Mouse (Mus musculus) stomach, postnatal 0 days (tissue): ENCODE data around the gene Glud1. TPM values are rescaled to one million over a fixed set of nuclear protein-coding genes. Genes with fewer than 3 reads are reported as not detected.
"Not testable (repeated sequence)": the region's sequence is repeated elsewhere in the genome, so short reads cannot be mapped to it uniquely, and the experiment has no call there.

Experiments used
- ATAC-seq: fragments of 200-750 bp; cut with Nextera tagmentation; 2 replicates; pipeline ENCODE4 v1.8.0; 2017; ENCODE audit not compliant: low FRiP score, low TSS enrichment
- DNase-seq: peaks from one replicate; pipeline ENCODE4 v3.0.0-alpha.2; 2016; ENCODE audit warnings: low spot score
- H3K27ac ChIP-seq: fragments of 300-500 bp; sonication (generic); replicated peaks from 2 replicates; pipeline ENCODE4 v1.5.1; 2014; ENCODE audit warnings: mild to moderate bottlenecking, control low read depth
- H3K27me3 ChIP-seq: fragments of 300-500 bp; sonication (generic); 2 replicates; pipeline ENCODE4 v1.6.1; 2014; ENCODE audit warnings: low read length; ENCODE audit not compliant: control insufficient read depth, insufficient read depth
- H3K36me3 ChIP-seq: fragments of 300-500 bp; sonication (generic); 2 replicates; pipeline ENCODE4 v1.6.1; 2014; ENCODE audit warnings: low read length, mixed read lengths; ENCODE audit not compliant: control insufficient read depth, insufficient read depth
- H3K4me1 ChIP-seq: fragments of 300-500 bp; sonication (generic); replicated peaks from 2 replicates; pipeline ENCODE4 v1.6.1; 2014; ENCODE audit warnings: antibody characterized with exemption; ENCODE audit not compliant: control insufficient read depth, insufficient read depth
- H3K4me2 ChIP-seq: fragments of 300-500 bp; sonication (generic); replicated peaks from 2 replicates; pipeline ENCODE4 v1.6.1; 2014; ENCODE audit warnings: low read depth, mild to moderate bottlenecking, control low read depth, moderate library complexity
- H3K4me3 ChIP-seq: fragments of 300-500 bp; sonication (generic); 2 replicates; pipeline ENCODE4 v1.5.1; 2014; ENCODE audit warnings: low read depth, low read length, control low read depth
- H3K9ac ChIP-seq: fragments of 300-500 bp; sonication (generic); 2 replicates; pipeline ENCODE4 v1.6.1; 2014; ENCODE audit warnings: mild to moderate bottlenecking, low read length, control low read depth, mixed read lengths
- H3K9me3 ChIP-seq: fragments of 300-500 bp; sonication (generic); 2 replicates; pipeline ENCODE4 v1.6.1; 2016; ENCODE audit warnings: low read length; ENCODE audit not compliant: control insufficient read depth
- CTCF ChIP-seq: IDR thresholded peaks from 2 replicates; pipeline ENCODE4 v1.5.1; 2016; ENCODE audit warnings: antibody characterized with exemption, low read depth, mild to moderate bottlenecking, moderate library complexity
- EP300 ChIP-seq: optimal IDR thresholded peaks from 2 replicates; pipeline ENCODE3; 2016; ENCODE audit warnings: antibody characterized with exemption
- WGBS: fragments of 180-500 bp; shearing (Covaris S2); extraction: QIAGEN DNeasy Blood & Tissue Kit; methylation state at CpG from one replicate; pipeline ENCODE4 v1.1.7; 2014; 5-methylcytosine and 5-hydroxymethylcytosine counted together
- polyA plus RNA-seq: library from polyadenylated mRNA; unstranded; fragments of >200 nt; fragmentation: Nextera tagmentation; extraction: Ambion mirVana; gene quantifications from 2 replicates; pipeline ENCODE4 v1.2.1, GENCODE M21; 2015

The Glud1 gene
- polyA plus RNA-seq, 1 experiment from 2014 or later = 48.8 TPM

DNA sequence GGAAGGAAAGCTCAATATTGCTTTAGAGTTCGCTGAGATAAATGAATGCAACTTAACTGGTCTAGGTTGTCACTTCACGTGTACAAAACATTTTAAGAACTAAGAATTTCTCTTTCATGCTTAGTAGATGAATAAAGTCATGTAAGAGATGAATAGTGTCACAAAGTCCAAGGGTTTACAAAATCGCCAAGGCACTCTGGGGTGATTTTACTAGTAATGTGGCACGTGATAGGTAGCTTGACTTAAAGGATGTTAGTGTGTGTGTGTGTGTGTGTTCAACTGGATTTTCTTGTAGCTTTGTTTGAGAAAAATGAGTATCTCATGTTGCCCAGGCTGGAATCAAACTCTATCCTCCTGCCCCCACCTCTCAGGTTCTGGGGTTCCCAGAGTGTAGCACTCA, 1.3 kb upstream of the Glud1 start:
- TF ChIP-seq EP300 = no peak
- TF ChIP-seq CTCF = no peak
- Histone ChIP-seq H3K4me3 (no peak overlapping the region), H3K9me3 (no peaks in the 10 kb centered on the region), H3K9ac (no peak overlapping the region), H3K27ac (no peak overlapping the region), H3K4me2 (no peak overlapping the region), H3K36me3 (no peaks in the 10 kb centered on the region), H3K27me3 (no peaks in the 10 kb centered on the region), H3K4me1 (0 out of 2 replicates have a peak, but pooled peaks cover 2% of the 10 kb centered on the region)
- no peak for DNase-seq
- WGBS = 76% methylated on average over 4 of the region's 4 CpGs
- no peak for ATAC-seq

DNA sequence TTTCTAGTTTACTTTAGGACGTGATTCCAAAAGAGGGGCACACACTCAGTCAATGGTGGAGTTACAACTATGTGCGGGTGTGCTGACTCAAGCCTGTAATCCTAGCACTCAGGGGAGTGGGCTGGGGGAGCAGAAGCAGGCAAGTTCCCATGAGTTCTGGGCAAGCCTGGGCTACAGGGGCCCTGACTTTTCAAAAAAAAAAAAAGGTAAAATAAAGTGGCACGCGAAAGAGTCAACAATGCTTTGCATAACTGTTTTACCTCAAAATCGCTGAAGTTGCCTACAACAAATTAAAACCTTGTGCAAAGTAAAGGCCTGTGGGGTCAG, 657 bp upstream of the Glud1 start:
- no peaks in the 10 kb centered on the region for H3K9me3 ChIP-seq
- TF ChIP-seq EP300 = no peak
- TF ChIP-seq CTCF = no peak
- H3K4me1 ChIP-seq = 0 out of 2 replicates have a peak, but pooled peaks cover 2% of the 10 kb centered on the region
- peak overlapping the region; percentile 58 for H3K4me2 ChIP-seq
- DNase-seq = peak; percentile 17
- no peak for ATAC-seq
- no peaks in the 10 kb centered on the region for H3K36me3 ChIP-seq
- peak overlapping the region; percentile 94 for H3K4me3 ChIP-seq
- no peaks in the 10 kb centered on the region for H3K27me3 ChIP-seq
- H3K9ac ChIP-seq = peak overlapping the region; percentile 96
- WGBS = 7% methylated on average over 5 of the region's 5 CpGs
- H3K27ac ChIP-seq = peak overlapping the region; percentile 99

DNA sequence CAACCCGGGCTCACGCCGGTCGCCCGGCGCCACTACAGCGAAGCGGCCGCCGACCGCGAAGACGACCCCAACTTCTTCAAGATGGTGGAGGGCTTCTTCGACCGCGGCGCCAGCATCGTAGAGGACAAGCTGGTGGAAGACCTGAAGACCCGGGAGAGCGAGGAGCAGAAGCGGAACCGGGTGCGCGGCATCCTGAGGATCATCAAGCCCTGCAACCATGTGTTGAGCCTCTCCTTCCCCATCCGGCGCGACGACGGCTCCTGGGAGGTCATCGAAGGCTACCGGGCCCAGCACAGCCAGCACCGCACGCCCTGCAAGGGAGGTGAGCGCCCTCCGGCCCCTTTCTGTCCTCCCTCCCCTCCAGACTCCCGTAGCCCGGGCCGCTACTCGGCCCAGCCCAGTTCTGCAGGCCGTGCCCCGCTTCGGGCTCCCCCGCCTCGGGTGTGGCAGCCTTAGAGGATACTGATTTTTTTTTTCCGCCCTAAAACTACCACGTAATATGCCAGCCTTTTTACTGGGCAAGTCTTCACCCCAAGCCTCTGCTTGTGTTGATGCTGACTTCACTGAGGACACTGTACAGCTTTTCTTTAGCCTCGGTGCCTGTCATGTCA, 599 bp downstream of the Glud1 start:
- Histone ChIP-seq H3K9ac (peak overlapping the region; percentile 96), H3K9me3 (no peaks in the 10 kb centered on the region), H3K4me3 (peak overlapping the region; percentile 94), H3K4me1 (0 out of 2 replicates have a peak, but pooled peaks cover 2% of the 10 kb centered on the region), H3K4me2 (peak overlapping the region; percentile 72), H3K27me3 (no peaks in the 10 kb centered on the region), H3K27ac (peak overlapping the region; percentile 99), H3K36me3 (no peaks in the 10 kb centered on the region)
- ATAC-seq (peak; percentile 28), DNase-seq (peak; percentile 64)
- under 1% methylated on average over 45 of the region's 47 CpGs for WGBS
- TF ChIP-seq EP300 (no peak), CTCF (no peak)

DNA sequence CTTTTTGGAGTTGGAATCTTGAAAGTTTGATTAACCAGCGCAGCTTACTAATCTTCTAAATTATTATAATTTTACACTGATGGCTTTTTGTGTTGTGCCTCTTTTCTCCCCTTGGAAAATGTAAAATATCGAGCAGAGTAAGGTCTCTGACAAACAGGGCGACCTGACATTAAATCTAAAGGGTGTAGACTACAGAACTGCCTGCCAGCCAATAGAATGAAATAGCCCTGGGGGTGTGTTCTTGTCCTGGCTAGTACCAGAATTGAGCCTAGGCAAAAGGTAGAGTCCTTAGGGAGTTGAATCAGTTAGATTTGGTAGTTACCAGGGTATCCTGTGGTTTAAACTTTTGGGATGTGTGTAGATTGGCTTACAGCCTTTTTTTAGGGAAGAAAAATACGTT, 1.2 kb downstream of the Glud1 start:
- no peak for ATAC-seq
- TF ChIP-seq CTCF = no peak
- no peak for TF ChIP-seq EP300
- Histone ChIP-seq H3K27ac (no peak overlapping the region), H3K4me1 (0 out of 2 replicates have a peak, but pooled peaks cover 2% of the 10 kb centered on the region), H3K4me3 (peak overlapping the region; percentile 94), H3K9me3 (no peaks in the 10 kb centered on the region), H3K9ac (peak overlapping the region; percentile 96), H3K36me3 (no peaks in the 10 kb centered on the region), H3K4me2 (peak overlapping the region; percentile 72), H3K27me3 (no peaks in the 10 kb centered on the region)
- DNase-seq = no peak
- 4% methylated on average over 4 of the region's 4 CpGs for WGBS

DNA sequence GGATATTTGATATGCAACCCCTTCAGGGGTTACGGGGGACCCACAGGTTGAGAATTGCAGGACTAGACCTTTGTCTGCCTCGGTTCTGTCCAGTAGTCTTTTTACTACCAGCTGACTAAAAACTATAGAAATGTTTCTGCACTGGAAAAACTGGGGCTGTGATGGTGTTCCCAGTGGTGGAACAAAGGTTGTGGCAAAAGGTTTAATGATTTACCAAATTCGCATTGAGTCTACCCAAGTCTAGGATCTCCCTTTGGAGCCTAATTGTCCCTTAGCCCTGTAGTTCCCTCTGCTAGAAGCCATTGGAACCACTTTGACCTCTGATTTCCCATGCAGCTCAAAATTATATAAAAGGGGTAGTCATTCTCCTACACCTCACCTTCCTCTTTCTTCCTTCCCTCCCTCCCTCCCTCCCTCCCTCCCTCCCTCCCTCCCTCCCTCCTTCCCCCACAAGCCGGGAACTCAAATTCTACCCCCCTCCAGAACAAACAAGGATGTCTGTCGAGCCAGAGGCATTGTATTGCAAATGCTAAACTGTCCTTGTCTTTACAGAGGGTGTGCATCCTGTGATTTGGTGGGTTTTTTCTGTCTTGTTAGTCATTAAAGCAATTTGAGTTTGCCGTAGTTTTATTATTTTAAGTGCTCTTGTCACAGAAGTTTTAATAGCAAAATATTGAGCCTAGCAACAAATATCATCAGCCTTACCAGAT, 2.0 kb downstream of the Glud1 start:
- 0 out of 2 replicates have a peak, but pooled peaks cover 2% of the 10 kb centered on the region for H3K4me1 ChIP-seq
- H3K4me2 ChIP-seq = peak overlapping the region; percentile 72
- DNase-seq = peak; percentile 19
- no peak overlapping the region for H3K9ac ChIP-seq
- no peak for ATAC-seq
- TF ChIP-seq EP300 (no peak), CTCF (no peak)
- H3K27ac ChIP-seq = no peak overlapping the region
- H3K4me3 ChIP-seq = peak overlapping the region; percentile 94
- 21% methylated on average over 5 of the region's 6 CpGs for WGBS
- no peaks in the 10 kb centered on the region for H3K36me3 ChIP-seq
- H3K9me3 ChIP-seq = no peaks in the 10 kb centered on the region
- H3K27me3 ChIP-seq = no peaks in the 10 kb centered on the region

DNA sequence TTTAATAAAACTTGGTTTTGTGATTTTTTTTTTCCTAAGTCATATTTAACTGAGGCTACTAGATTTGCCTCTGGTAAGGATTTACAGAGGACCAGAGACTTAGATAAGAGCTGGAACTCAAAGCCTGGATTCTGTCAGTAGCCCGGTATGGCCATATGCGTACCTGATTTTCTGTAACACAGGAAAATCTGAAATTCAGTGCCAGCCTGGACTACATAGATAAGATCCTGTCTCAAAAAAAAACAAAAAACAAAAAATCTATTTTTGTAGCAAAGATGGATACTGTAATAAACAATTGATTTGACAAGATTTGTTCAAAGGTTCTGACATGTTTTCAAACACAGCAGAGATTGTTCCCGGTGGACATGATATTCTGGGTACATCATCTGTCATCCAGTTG, 3.1 kb downstream of the Glud1 start:
- Histone ChIP-seq H3K36me3 (no peaks in the 10 kb centered on the region), H3K4me2 (no peak overlapping the region), H3K4me3 (no peak overlapping the region), H3K4me1 (0 out of 2 replicates have a peak, but pooled peaks cover 2% of the 10 kb centered on the region), H3K9ac (no peak overlapping the region), H3K27ac (no peak overlapping the region), H3K27me3 (no peaks in the 10 kb centered on the region), H3K9me3 (no peaks in the 10 kb centered on the region)
- WGBS = 66% methylated on average over 3 of the region's 3 CpGs
- TF ChIP-seq EP300 (no peak), CTCF (no peak)
- no peak for ATAC-seq
- no peak for DNase-seq

DNA sequence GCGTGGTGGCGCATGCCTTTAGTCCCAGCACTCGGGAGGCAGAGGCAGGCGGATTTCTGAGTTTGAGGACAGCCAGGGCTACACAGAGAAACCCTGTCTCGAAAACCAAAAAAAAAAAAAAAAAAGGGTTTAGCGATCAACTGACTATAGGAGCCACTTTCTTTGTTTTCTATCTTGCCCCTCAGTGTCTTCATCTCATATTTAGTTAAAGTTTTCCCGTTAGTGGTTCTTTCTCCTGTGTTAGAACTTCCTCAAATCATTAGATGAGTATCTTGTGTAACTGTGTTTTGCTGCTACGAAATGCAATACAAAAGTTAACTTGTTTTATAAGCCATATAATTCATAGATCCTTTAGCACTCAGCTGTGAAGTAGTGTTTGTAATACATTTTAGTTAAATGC, 3.9 kb downstream of the Glud1 start:
- not testable (repeated sequence) for H3K4me1 ChIP-seq, H3K27me3 ChIP-seq, H3K27ac ChIP-seq, H3K36me3 ChIP-seq, H3K9me3 ChIP-seq, H3K9ac ChIP-seq, DNase-seq, H3K4me2 ChIP-seq, ATAC-seq, H3K4me3 ChIP-seq
- 84% methylated on average over 8 of the region's 8 CpGs for WGBS
